Mouse (Mus musculus) CH12.LX (cell line): ENCODE measurements around the gene Dnmt3l.

Experiments used
- CTCF ChIP-seq, 2 experiments: IDR thresholded peaks in 1 of 2; conservative IDR thresholded peaks in 1 of 2; 2 replicates each; pipeline ENCODE4 v1.5.1; 2011 to 2012; ENCODE audit warnings: low read depth in 2 of 2, low read length in 2 of 2, improper control_type of control experiment in 1 of 2, inconsistent platforms in 1 of 2, mild to moderate bottlenecking in 1 of 2, moderate library complexity in 1 of 2
- EP300 ChIP-seq: IDR thresholded peaks from 2 replicates; pipeline ENCODE4 v1.6.1; 2011; ENCODE audit warnings: low read length, improper control_type of control experiment
- ETS1 ChIP-seq: conservative IDR thresholded peaks from 2 replicates; pipeline ENCODE4 v1.6.1; 2012; ENCODE audit warnings: low read depth, mild to moderate bottlenecking, inconsistent platforms, low read length, improper control_type of control experiment, moderate library complexity
- HCFC1 ChIP-seq: IDR thresholded peaks from 2 replicates; pipeline ENCODE4 v1.6.1; 2012; ENCODE audit warnings: low read depth, mild to moderate bottlenecking, inconsistent platforms, low read length, improper control_type of control experiment
- JUN ChIP-seq: IDR thresholded peaks from 2 replicates; pipeline ENCODE4 v1.6.1; 2011; ENCODE audit warnings: low read depth, mild to moderate bottlenecking, low read length, improper control_type of control experiment, moderate library complexity; ENCODE audit not compliant: insufficient read depth
- MAFK ChIP-seq: IDR thresholded peaks from 2 replicates; pipeline ENCODE4 v1.6.1; 2011; ENCODE audit warnings: low read length, improper control_type of control experiment; ENCODE audit not compliant: insufficient replicate concordance
- MYC ChIP-seq: IDR thresholded peaks from 2 replicates; pipeline ENCODE4 v1.6.1; 2011; ENCODE audit warnings: low read depth, mild to moderate bottlenecking, improper control_type of control experiment, low read length
- POLR2A ChIP-seq: IDR thresholded peaks from 2 replicates; pipeline ENCODE4 v1.6.1; 2011; ENCODE audit warnings: low read depth, mild to moderate bottlenecking, improper control_type of control experiment, low read length
- RAD21 ChIP-seq: IDR thresholded peaks from 2 replicates; pipeline ENCODE4 v1.6.1; 2011; ENCODE audit warnings: low read depth, mild to moderate bottlenecking, low read length, improper control_type of control experiment, moderate library complexity
- RCOR1 ChIP-seq: conservative IDR thresholded peaks from 2 replicates; pipeline ENCODE4 v1.6.1; 2012; ENCODE audit warnings: low read depth, mild to moderate bottlenecking, inconsistent platforms, low read length, improper control_type of control experiment
- TBP ChIP-seq: conservative IDR thresholded peaks from 2 replicates; pipeline ENCODE4 v1.6.1; 2011; ENCODE audit warnings: low read depth, low read length, improper control_type of control experiment
- USF1 ChIP-seq: IDR thresholded peaks from 2 replicates; pipeline ENCODE4 v1.6.1; 2014; ENCODE audit warnings: low read depth, mild to moderate bottlenecking, inconsistent platforms, low read length, improper control_type of control experiment
- ZNF384 ChIP-seq: IDR thresholded peaks from 2 replicates; pipeline ENCODE4 v1.6.1; 2012; ENCODE audit warnings: low read depth, low read length, improper control_type of control experiment, inconsistent platforms

- TF ChIP-seq EP300 (peak; percentile 99), USF1 (no peak), ETS1 (peak; percentile 92), JUN (peak; percentile 36; the same call in 1 of the 2 replicates), TBP (no peak), RCOR1 (peak; percentile 96), CTCF (conservative IDR thresholded peaks at IDR 0.05 in 1 of 2, IDR thresholded peaks at IDR 0.05 in 1 of 2; ENCODE audit: low read depth in 2 of 2, low read length in 2 of 2) (no peak), MYC (0 out of 2 replicates have a peak, but pooled peaks have one; percentile 51), MAFK (peak; percentile 81), ZNF384 (no peak), RAD21 (no peak; the same call in none of the 2 replicates), POLR2A (0 out of 2 replicates have a peak, but pooled peaks have one; percentile 13), HCFC1 (peak; percentile 50)
Measured at GRCm38 (mm10) chr10:78087101-78087511, 45.4 kb downstream of the Dnmt3l start.
